Mouse (Mus musculus) erythroblast, adult 5-6 weeks (primary cell): ENCODE data around the gene Marcks. TPM values are rescaled to one million over a fixed set of nuclear protein-coding genes. Genes with fewer than 3 reads are reported as not detected.

Experiments used
- ATAC-seq: replicated peaks from 2 replicates; pipeline ENCODE4 v1.8.0; 2016; ENCODE audit warnings: moderate number of reproducible peaks, mild to moderate bottlenecking, moderate TSS enrichment, inconsistent platforms; ENCODE audit not compliant: poor library complexity, low FRiP score, severe bottlenecking
- total RNA-seq, 2 experiments: library from RNA; stranded (forward) in 1 of 2; stranded (reverse) in 1 of 2; fragments of 150-400 nt in 1 of 2; fragments of 200-764, 138-1000 nt in 1 of 2; gene quantifications; 2 replicates each; pipeline versions ENCODE4 v1.2.3 to v1.2.4; 2015 to 2017; ENCODE audit warnings: low replicate concordance in 2 of 2

Marcks gene
- total RNA-seq, 2 experiments from 2014 or later, result 9.0 to 14.5 TPM

GRCm38 (mm10) chr10:37137531-37138310 lies 999 bp downstream of the Marcks start:
- no peak for ATAC-seq

- peak; percentile 64 for ATAC-seq
Measured at GRCm38 (mm10) chr10:37136981-37137518, 1.7 kb downstream of the Marcks start.

- ATAC-seq, result no peak
Measured at GRCm38 (mm10) chr10:37135951-37136751, 2.6 kb downstream of the Marcks start.

GRCm38 (mm10) chr10:37133876-37134708 lies 4.6 kb downstream of the Marcks start:
- no peak for ATAC-seq

DNA sequence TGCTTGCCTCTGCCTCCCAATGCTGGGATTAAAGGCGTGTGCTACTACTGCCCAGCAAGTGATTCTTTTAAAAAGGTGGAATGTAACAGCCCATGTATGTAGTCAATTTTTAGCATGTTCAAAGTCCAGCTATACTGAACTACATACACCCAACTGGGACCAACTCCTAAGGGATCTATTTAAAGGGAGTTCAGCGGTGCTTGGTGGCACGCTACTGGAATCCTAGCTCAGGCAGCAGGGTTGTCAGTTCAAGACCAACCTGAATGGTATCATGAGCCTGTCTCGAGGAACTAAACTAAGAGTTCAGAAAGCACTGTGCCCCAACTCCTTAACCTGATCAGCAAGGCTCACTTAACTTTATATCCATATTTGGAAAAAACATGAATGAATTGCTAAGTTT lies 6.0 kb downstream of the Marcks start:
- ATAC-seq, result no peak

- no peak for ATAC-seq
Measured at GRCm38 (mm10) chr10:37129652-37130051, 9.1 kb downstream of the Marcks start.

- ATAC-seq, result no peak
Measured at GRCm38 (mm10) chr10:37115329-37115728, 23.4 kb downstream of the Marcks start.

- no peak for ATAC-seq
Measured at GRCm38 (mm10) chr10:37112812-37113211, 25.9 kb downstream of the Marcks start.

GRCm38 (mm10) chr10:37112362-37112761 lies 26.4 kb downstream of the Marcks start:
- ATAC-seq, result no peak

- no peak for ATAC-seq
Measured at GRCm38 (mm10) chr10:37111432-37111831, 27.3 kb downstream of the Marcks start.

DNA sequence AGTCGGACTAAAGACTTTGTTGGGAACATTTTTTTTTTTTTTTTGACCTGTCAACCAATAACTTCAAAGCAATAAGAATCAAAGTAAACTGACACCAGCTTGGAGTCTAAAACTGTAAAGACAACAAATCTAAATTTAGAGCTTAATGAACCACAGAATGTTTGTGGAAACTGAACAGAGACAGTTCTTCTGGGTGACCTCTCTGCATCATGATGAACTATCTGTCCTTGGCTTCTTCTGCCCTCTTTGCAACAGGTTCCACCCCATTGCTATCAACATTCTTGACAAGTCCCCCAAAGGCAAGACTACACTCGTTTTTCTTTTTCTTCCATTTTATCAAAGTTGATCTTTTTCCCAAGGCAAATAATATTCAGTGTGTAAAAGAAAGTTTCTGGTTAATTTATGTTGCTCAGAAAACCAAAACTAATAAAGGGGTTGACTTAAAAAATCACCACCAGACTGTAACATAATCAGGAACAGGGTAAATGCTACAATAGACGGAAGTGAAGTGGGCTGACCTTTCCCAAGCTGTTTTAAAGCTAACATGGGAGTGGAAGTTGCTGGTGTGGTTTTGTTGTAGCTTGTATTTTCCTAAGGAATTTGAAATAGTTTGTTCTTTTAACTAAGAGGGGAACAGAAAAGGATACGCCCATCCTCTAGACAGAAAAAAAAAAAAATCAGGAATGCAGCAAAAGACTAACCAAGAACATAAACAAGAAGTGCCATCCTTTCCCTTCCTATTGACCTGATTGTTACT lies 31.7 kb downstream of the Marcks start:
- ATAC-seq, result no peak

DNA sequence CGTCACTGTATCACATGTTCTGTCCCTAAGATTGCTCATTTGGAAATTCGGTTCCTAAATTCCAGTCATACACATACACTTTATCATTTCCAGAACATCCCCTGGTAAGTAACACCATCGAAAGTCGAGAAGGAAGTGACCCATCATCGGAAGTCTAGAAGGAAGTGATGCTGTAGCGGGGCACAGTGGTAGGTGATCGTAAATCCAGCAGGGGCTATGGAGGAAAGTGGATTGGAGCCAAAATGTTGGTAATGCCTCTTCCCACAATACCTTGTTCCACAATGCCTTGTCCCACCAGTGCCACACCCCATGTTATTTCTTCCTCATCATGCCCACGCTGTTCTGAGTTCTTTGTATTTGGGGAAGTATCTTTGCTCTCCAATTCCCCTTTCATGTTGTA lies 32.4 kb downstream of the Marcks start:
- no peak for ATAC-seq

- no peak for ATAC-seq
Measured at GRCm38 (mm10) chr10:37102227-37103080, 36.3 kb downstream of the Marcks start.

GRCm38 (mm10) chr10:37101733-37102132 lies 37.0 kb downstream of the Marcks start:
- no peak for ATAC-seq

- ATAC-seq, result no peak
Measured at GRCm38 (mm10) chr10:37096529-37096928, 42.2 kb downstream of the Marcks start.

GRCm38 (mm10) chr10:37095803-37096202 lies 42.9 kb downstream of the Marcks start:
- ATAC-seq, result no peak

DNA sequence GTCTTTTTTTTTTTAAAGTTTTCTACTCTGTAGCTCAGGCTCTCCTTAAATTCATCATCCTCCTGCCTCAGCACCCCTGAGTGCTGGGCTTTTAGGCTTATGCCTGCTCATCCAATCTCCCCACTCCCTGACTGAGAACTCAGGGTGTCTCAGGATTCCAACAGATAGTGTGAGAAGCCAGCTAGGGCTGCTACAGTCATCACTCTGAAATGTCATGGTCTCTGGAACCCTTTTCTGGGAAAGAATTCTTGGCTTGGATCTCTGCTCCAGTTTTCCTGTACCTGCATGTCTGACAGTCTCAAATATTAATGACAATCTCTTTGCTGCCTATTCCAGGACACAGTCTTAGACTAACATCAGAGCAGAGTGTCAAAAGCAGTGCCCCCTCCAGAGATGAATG lies 45.4 kb downstream of the Marcks start:
- no peak for ATAC-seq

DNA sequence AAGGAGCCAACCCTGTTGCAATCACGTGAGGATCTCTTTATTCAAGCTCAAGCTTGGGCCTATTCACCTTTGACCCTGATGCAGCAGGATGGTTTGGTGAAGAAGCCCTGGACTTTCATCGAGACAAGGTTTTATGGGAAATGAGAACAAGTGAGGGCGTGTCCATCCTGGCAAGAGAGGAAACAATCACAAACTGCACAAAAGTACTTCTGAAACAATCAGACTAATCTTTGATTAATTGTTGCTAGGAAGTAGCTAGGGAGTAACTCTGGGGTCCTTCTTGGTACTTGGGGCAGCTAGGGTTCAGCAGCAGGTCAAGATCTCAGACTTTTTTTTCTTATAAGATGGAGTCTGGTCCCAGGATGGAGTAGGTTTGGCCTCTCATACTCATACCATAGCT lies 48.3 kb downstream of the Marcks start:
- no peak for ATAC-seq
